8 mouse cellular contexts compared by ENCODE assay signal in the genomic region with DNA sequence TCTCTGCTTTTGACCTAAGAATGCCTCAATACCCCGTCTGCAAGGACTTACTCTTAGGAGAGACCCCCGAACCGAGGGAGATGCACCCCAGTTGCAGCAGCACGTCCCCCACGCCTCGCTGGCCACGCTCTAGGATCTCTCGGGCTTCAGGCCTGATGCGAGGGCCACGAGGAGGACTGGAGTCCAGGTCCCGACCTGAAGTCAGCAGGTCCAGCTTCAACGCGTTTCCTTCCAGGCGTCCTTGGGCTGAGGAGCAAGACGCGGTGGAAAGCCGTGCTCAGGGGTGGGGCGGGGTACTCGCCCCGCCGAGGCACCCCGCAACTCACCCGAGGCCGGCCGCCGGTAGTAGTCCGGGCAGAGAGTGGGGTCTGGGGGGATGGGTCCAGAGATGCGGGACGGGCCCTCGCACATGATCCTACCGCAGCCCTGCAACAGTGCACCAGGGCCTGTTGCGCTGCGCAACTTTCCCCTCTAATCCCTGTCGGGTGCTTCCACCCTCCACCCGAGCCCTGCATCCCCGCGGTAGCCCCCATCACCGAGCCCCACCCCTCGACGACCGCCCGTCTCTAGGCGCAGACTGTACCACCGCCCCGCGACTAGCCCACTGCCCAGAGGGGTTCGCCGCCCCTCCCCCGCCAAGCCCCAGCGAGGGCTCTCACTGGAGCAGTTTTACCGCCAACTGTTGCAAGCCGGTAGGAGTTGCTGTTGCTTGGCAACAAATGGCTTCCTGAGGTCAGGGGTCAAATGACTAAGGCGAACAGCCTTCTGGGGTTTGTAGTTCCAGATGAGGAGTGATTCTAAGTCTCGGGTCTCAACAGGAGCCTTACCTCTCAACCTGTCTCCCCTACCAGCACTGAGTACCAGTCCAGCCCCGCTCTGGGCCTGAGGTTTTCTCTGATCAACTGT. TPM values are rescaled to one million over a fixed set of nuclear protein-coding genes. Genes with fewer than 3 reads are reported as not detected.
DNase-seq lines count a peak whose midpoint lies in the region; ATAC-seq and TF ChIP-seq lines count a peak whose summit lies in the region.

A gene (plus strand): TSS at position 158 of the 906 bp plus-strand sequence.
A gene (minus strand): TSS at position 713 of the 906 bp plus-strand sequence.

- H3K27me3 ChIP-seq in CH12.LX (replicated peaks) = no peaks in the 10 kb centered on the region
- no peaks in the 10 kb centered on the region for H3K27me3 ChIP-seq in forebrain, embryonic 11.5 days (ENCODE audit: control insufficient read depth, insufficient read depth, low read length)
- no peaks in the 10 kb centered on the region for H3K27me3 ChIP-seq in heart, embryonic 16.5 days (ENCODE audit: control insufficient read depth, insufficient read depth, low read length)
- H3K27me3 ChIP-seq in liver, embryonic 15.5 days = no peaks in the 10 kb centered on the region
- H3K27me3 ChIP-seq in neural tube, embryonic 12.5 days (replicated peaks) = no peaks in the 10 kb centered on the region

- 1% methylated on average over 55 of the region's 55 CpGs for WGBS in forebrain, embryonic 11.5 days
- WGBS in heart, embryonic 16.5 days = 1% methylated on average over 55 of the region's 55 CpGs
- WGBS in liver, embryonic 15.5 days (ENCODE audit: insufficient replicate concordance) = 1% methylated on average over 55 of the region's 55 CpGs
- under 1% methylated on average over 55 of the region's 55 CpGs for WGBS in neural tube, embryonic 12.5 days

- no peaks in the 10 kb centered on the region for H3K9me3 ChIP-seq in CH12.LX (replicated peaks; ENCODE audit: low read length)
- H3K9me3 ChIP-seq in forebrain, embryonic 11.5 days (ENCODE audit: control insufficient read depth, low read length) = no peaks in the 10 kb centered on the region
- H3K9me3 ChIP-seq in heart, embryonic 16.5 days (replicated peaks; ENCODE audit: control insufficient read depth, low read length) = no peaks in the 10 kb centered on the region
- no peaks in the 10 kb centered on the region for H3K9me3 ChIP-seq in liver, embryonic 15.5 days (replicated peaks)
- H3K9me3 ChIP-seq in neural tube, embryonic 12.5 days = no peaks in the 10 kb centered on the region

- ATAC-seq in forebrain, embryonic 11.5 days (replicated peaks; ENCODE audit: low FRiP score) = peak; percentile 92
- peak; percentile 82 for ATAC-seq in heart, embryonic 16.5 days (replicated peaks; ENCODE audit: extremely low read depth, insufficient read depth, low FRiP score)
- ATAC-seq in liver, embryonic 15.5 days (ENCODE audit: insufficient read depth) = peak; percentile 68
- peak; percentile 84 for ATAC-seq in neural tube, embryonic 12.5 days (ENCODE audit: low FRiP score, low read depth)

- no peak within 1 kb of the TSS for H3K27ac ChIP-seq in CH12.LX (ENCODE audit: insufficient read depth, low read depth)
- H3K27ac ChIP-seq in forebrain, embryonic 11.5 days (ENCODE audit: low read depth, low read length) = no peak within 1 kb of the TSS
- H3K27ac ChIP-seq in heart, embryonic 16.5 days (ENCODE audit: low read length) = no peak within 1 kb of the TSS
- H3K27ac ChIP-seq in liver, embryonic 15.5 days (replicated peaks) = no peak within 1 kb of the TSS; the same call in 1 of the 2 replicates
- no peak within 1 kb of the TSS for H3K27ac ChIP-seq in neural tube, embryonic 12.5 days

- peaks cover 6 to 24% of the 10 kb centered on the region in 2 experiments for H3K4me1 ChIP-seq in CH12.LX (ENCODE audit: control insufficient read depth in 1 of 2, insufficient read depth in 2 of 2)
- H3K4me1 ChIP-seq in forebrain, embryonic 11.5 days (replicated peaks; ENCODE audit: control insufficient read depth, insufficient read depth, low read length) = peaks cover 4% of the 10 kb centered on the region; the same call in 1 of the 2 replicates
- H3K4me1 ChIP-seq in heart, embryonic 16.5 days (ENCODE audit: control insufficient read depth, insufficient read depth, low read length) = peaks cover 4% of the 10 kb centered on the region; the same call in 1 of the 2 replicates
- peaks cover 24% of the 10 kb centered on the region for H3K4me1 ChIP-seq in liver, embryonic 15.5 days (replicated peaks)
- peaks cover 20% of the 10 kb centered on the region for H3K4me1 ChIP-seq in neural tube, embryonic 12.5 days

- peak; percentile 94 for DNase-seq in CH12.LX (ENCODE audit: extremely low read depth)
- peak; percentile 61 for DNase-seq in c-Kit-negative CD71-positive TER-119-positive erythroid progenitor cells, embryonic 14.5 days (ENCODE audit: low read depth, low spot score)
- DNase-seq in forebrain, embryonic 11.5 days (ENCODE audit: low spot score) = peak; percentile 96
- peak; percentile 91 to 94 for DNase-seq in kidney, postnatal 36 days
- DNase-seq in telencephalon, adult 2 months (ENCODE audit: low read depth, low spot score) = peak; percentile 91

- TF ChIP-seq CTCF in CH12.LX (conservative IDR thresholded peaks at IDR 0.05 in 1 of 2, IDR thresholded peaks at IDR 0.05 in 1 of 2; ENCODE audit: low read depth in 2 of 2, low read length in 2 of 2) = no peak

- peak; percentile 43; the same call in 1 of the 2 replicates for TF ChIP-seq POLR2A in CH12.LX (IDR thresholded peaks at IDR 0.05; ENCODE audit: low read depth, low read length)

- TF ChIP-seq EP300 in CH12.LX (IDR thresholded peaks at IDR 0.05; ENCODE audit: low read length) = no peak

- TF ChIP-seq RAD21 in CH12.LX (IDR thresholded peaks at IDR 0.05; ENCODE audit: low read depth, low read length) = no peak

- peak within 1 kb of the TSS; percentile 66 for H3K4me2 ChIP-seq in CH12.LX (ENCODE audit: insufficient read depth, low read depth, poor library complexity, severe bottlenecking)
- H3K4me2 ChIP-seq in forebrain, embryonic 11.5 days (ENCODE audit: low read depth, low read length, severe bottlenecking) = peak within 1 kb of the TSS; percentile 85
- H3K4me2 ChIP-seq in heart, embryonic 16.5 days (ENCODE audit: low read depth, low read length) = peak within 1 kb of the TSS; percentile 90
- H3K4me2 ChIP-seq in liver, embryonic 15.5 days = peak within 1 kb of the TSS; percentile 97
- H3K4me2 ChIP-seq in neural tube, embryonic 12.5 days (replicated peaks) = peak within 1 kb of the TSS; percentile 93

- in situ Hi-C loops in CH12.LX (cut with MboI; ENCODE audit: low pct_ligation_motif_present, low pct_unique_long_range_greater_than_20kb, low sequenced_read_pairs) = loop anchor here (25.0 kb wide), 1 partner anchor 330 kb away; no protein-coding TSS in a partner anchor

- H3K9ac ChIP-seq in CH12.LX (ENCODE audit: insufficient read depth, low read depth) = peak within 1 kb of the TSS; percentile 74
- H3K9ac ChIP-seq in forebrain, embryonic 11.5 days (ENCODE audit: low read length) = peak within 1 kb of the TSS; percentile 79
- peak within 1 kb of the TSS; percentile 70 for H3K9ac ChIP-seq in heart, embryonic 16.5 days (ENCODE audit: low read length)
- peak within 1 kb of the TSS; percentile 62 for H3K9ac ChIP-seq in liver, embryonic 15.5 days
- H3K9ac ChIP-seq in neural tube, embryonic 12.5 days = peak within 1 kb of the TSS; percentile 63

- H3K4me3 ChIP-seq in CH12.LX (replicated peaks in 1 of 3; ENCODE audit: low read depth in 2 of 3, low read length in 2 of 3, poor library complexity in 1 of 3) = peak within 1 kb of the TSS; percentile 67 to 84 (median 81)
- peak within 1 kb of the TSS; percentile 70 for H3K4me3 ChIP-seq in forebrain, embryonic 11.5 days (ENCODE audit: low read depth, low read length)
- H3K4me3 ChIP-seq in heart, embryonic 16.5 days (ENCODE audit: low read length) = peak within 1 kb of the TSS; percentile 74
- peak within 1 kb of the TSS; percentile 76 for H3K4me3 ChIP-seq in liver, embryonic 15.5 days (replicated peaks)
- H3K4me3 ChIP-seq in neural tube, embryonic 12.5 days = peak within 1 kb of the TSS; percentile 54

- peaks cover 18 to 26% of the 10 kb centered on the region in 2 experiments for H3K36me3 ChIP-seq in CH12.LX (replicated peaks in 1 of 2; ENCODE audit: control insufficient read depth in 1 of 2, insufficient read depth in 1 of 2, low read length in 1 of 2)
- H3K36me3 ChIP-seq in forebrain, embryonic 11.5 days (ENCODE audit: control insufficient read depth, insufficient read depth, low read length) = peaks cover 6% of the 10 kb centered on the region; the same call in 1 of the 2 replicates
- no peaks in the 10 kb centered on the region for H3K36me3 ChIP-seq in heart, embryonic 16.5 days (ENCODE audit: control insufficient read depth, insufficient read depth)
- 0 out of 2 replicates have a peak, but pooled peaks cover 15% of the 10 kb centered on the region for H3K36me3 ChIP-seq in liver, embryonic 15.5 days (replicated peaks)
- H3K36me3 ChIP-seq in neural tube, embryonic 12.5 days = peaks cover 17% of the 10 kb centered on the region

- H3K79me2 ChIP-seq in CH12.LX (replicated peaks; ENCODE audit: control insufficient read depth, extremely low read depth, insufficient read depth, poor library complexity, severe bottlenecking) = no peaks in the 10 kb centered on the region; the same call in 1 of the 2 replicates

- dilution Hi-C loops in CH12.LX (cut with MboI; ENCODE audit: extremely low pct_ligation_motif_present, extremely low pct_unique_long_range_greater_than_20kb, low sequenced_read_pairs) = no loop called here

TF ChIP-seq in CH12.LX, 34 proteins besides CTCF, POLR2A, EP300 and RAD21 (continues in another document):
- TF ChIP-seq TBP (conservative IDR thresholded peaks at IDR 0.05; ENCODE audit: low read depth, low read length) = no peak
- no peak for TF ChIP-seq RCOR1 (conservative IDR thresholded peaks at IDR 0.05; ENCODE audit: low read depth, low read length)
- no peak for TF ChIP-seq USF2 (conservative IDR thresholded peaks at IDR 0.05; ENCODE audit: low read depth, low read length)
- no peak for TF ChIP-seq POLR2AphosphoS2 (IDR thresholded peaks at IDR 0.05; ENCODE audit: low read depth, low read length)

RNA-seq across cellular contexts. Expression of the first gene that starts in this region (rescaled TPM):
- total RNA-seq in CH12.LX (2012; rRNA removed) = 0.25 TPM in 1 of 2 replicates, not detected in the other
- not detected in 2 replicates for total RNA-seq in CH12.LX (2014; rRNA removed)
- not detected in 2 replicates for polyA plus RNA-seq in CH12.LX (2012; ENCODE audit: insufficient read length, low read depth)
- polyA plus RNA-seq in forebrain, embryonic 11.5 days (2014; fragmentation: Nextera tagmentation; extraction: Ambion mirVana) = 0.36 TPM in 1 of 2 replicates, not detected in the other
- 0.16 TPM in 1 of 2 replicates, not detected in the other for polyA plus RNA-seq in heart, embryonic 16.5 days (2015; fragmentation: Nextera tagmentation; extraction: Ambion mirVana)
- not detected in 2 replicates for polyA plus RNA-seq in liver, embryonic 15.5 days (2015; fragmentation: Nextera tagmentation; extraction: Ambion mirVana)
- polyA plus RNA-seq in neural tube, embryonic 12.5 days (2016; fragmentation: Nextera tagmentation; extraction: Ambion mirVana) = not detected in 2 replicates

RNA-seq across cellular contexts. Expression of the second gene that starts in this region (rescaled TPM):
- 25.2 and 27.4 TPM in 2 replicates for total RNA-seq in CH12.LX (2012; rRNA removed)
- total RNA-seq in CH12.LX (2014; rRNA removed) = 15.6 and 17.7 TPM in 2 replicates
- 30.8 and 35.9 TPM in 2 replicates for polyA plus RNA-seq in CH12.LX (2012; ENCODE audit: insufficient read length, low read depth)
- polyA plus RNA-seq in forebrain, embryonic 11.5 days (2014; fragmentation: Nextera tagmentation; extraction: Ambion mirVana) = 43.0 and 44.4 TPM in 2 replicates
- polyA plus RNA-seq in heart, embryonic 16.5 days (2015; fragmentation: Nextera tagmentation; extraction: Ambion mirVana) = 13.1 and 13.6 TPM in 2 replicates
- 4.4 and 5.2 TPM in 2 replicates for polyA plus RNA-seq in liver, embryonic 15.5 days (2015; fragmentation: Nextera tagmentation; extraction: Ambion mirVana)
- 19.4 and 20.3 TPM in 2 replicates for polyA plus RNA-seq in neural tube, embryonic 12.5 days (2016; fragmentation: Nextera tagmentation; extraction: Ambion mirVana)
